Mouse (Mus musculus): ENCODE data around the gene Spesp1. TPM values are rescaled to one million over a fixed set of nuclear protein-coding genes. Genes with fewer than 3 reads are reported as not detected.

Spesp1 gene
- polyA plus RNA-seq, 1 experiment from 2014 or later: not detected

DNA sequence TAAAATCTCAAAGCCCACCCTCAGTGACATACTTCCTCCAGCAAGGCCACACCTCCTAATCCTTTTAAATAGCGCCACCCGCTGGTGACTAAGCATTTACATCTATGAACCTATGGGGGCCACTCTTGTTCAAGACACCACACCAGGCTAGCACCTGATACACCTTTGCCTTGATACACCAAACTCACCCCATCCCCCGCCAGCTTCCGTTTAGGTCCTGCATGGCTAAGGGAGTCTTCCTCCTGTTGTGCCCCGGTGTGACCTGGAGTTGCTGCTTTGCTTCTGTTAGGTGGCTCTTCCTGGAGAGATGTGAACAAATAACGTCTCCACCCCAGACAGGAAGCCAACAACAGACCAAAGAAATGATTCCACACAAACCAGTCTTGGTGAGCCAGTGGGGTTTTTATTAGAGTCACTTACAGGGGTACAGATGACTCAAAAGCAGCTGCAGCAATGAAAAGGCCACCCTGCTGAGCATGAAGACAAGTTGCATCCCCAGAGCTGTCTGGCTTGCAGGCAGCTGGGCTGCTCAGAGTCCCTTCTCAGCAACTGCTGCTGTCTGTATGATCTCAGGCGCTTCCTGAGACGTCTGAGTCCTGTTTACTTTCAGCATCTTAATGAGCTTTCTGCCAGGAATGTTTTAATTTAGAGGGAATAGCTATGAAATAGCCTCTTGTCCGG lies 26.0 kb downstream of the Spesp1 start:
- Histone ChIP-seq H3K27me3 (ENCODE audit: control insufficient read depth, insufficient read depth, low read length) (no peaks in the 10 kb centered on the region), H3K4me1 (ENCODE audit: control insufficient read depth, insufficient read depth, low read length) (no peaks in the 10 kb centered on the region), H3K36me3 (ENCODE audit: control insufficient read depth, insufficient read depth, low read length) (no peaks in the 10 kb centered on the region), H3K9me3 (ENCODE audit: control insufficient read depth, low read length) (no peaks in the 10 kb centered on the region; the same call in 1 of the 2 replicates), H3K27ac (ENCODE audit: low read depth, low read length) (no peak overlapping the region), H3K4me3 (ENCODE audit: low read depth, low read length) (no peak overlapping the region), H3K9ac (ENCODE audit: low read length) (no peak overlapping the region), H3K4me2 (no peak overlapping the region)
- ATAC-seq (ENCODE audit: low FRiP score) (no peak), DNase-seq (ENCODE audit: low spot score, missing footprints) (no peak)
- 68% methylated on average over 9 of the region's 9 CpGs for WGBS

DNA sequence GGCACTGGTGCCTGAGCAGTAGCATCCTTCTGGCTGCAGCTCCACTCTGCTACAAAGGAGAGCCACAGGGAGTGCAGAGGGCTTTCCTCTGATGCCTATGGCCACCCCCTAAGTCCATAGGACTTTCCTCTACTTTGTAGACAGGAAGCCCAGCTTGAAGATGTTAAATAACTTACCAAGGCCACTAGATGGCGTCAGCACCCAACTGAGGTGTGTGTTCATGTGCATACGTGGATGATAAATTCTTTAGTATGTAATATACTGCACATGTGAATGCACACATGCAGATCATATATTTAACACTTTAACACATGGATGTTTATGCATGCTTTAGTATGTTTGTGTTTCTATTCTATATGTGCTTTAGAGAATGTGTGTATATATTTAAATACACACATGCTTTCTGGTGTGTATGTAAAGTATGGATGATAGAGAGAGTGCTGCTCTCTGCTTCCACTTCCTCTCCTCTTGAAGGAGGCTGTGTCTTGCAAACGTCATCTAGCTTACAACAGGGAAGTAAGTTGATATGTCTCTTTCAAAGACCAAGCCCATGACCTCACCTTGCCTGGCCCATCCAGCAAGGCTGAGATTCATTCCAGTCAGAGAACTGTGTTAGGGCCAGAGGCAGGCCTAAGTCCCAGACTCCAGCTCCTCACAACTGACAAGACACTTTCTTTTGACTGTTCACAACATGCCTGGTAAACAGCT lies 28.1 kb downstream of the Spesp1 start:
- Histone ChIP-seq H3K27me3 (ENCODE audit: control insufficient read depth, insufficient read depth, low read length) (no peaks in the 10 kb centered on the region), H3K4me3 (ENCODE audit: low read depth, low read length) (no peak overlapping the region), H3K4me2 (no peak overlapping the region), H3K9me3 (ENCODE audit: control insufficient read depth, low read length) (no peaks in the 10 kb centered on the region), H3K9ac (ENCODE audit: low read length) (no peak overlapping the region), H3K4me1 (ENCODE audit: control insufficient read depth, insufficient read depth, low read length) (no peaks in the 10 kb centered on the region), H3K27ac (ENCODE audit: low read depth, low read length) (no peak overlapping the region), H3K36me3 (ENCODE audit: control insufficient read depth, insufficient read depth, low read length) (no peaks in the 10 kb centered on the region)
- WGBS: 30% methylated on average over 3 of the region's 3 CpGs
- no peak for ATAC-seq (ENCODE audit: low FRiP score)
- DNase-seq (ENCODE audit: low spot score, missing footprints): no peak

GRCm38 (mm10) chr9:62250296-62250695 lies 31.7 kb downstream of the Spesp1 start:
- no peaks in the 10 kb centered on the region for H3K36me3 ChIP-seq (ENCODE audit: control insufficient read depth, insufficient read depth, low read length)
- H3K27me3 ChIP-seq (ENCODE audit: control insufficient read depth, insufficient read depth, low read length): no peaks in the 10 kb centered on the region
- peak; percentile 21 for DNase-seq (ENCODE audit: low spot score, missing footprints)
- no peak for ATAC-seq (ENCODE audit: low FRiP score)
- no peak overlapping the region for H3K27ac ChIP-seq (ENCODE audit: low read depth, low read length)
- no peak overlapping the region for H3K4me3 ChIP-seq (ENCODE audit: low read depth, low read length)
- no peak overlapping the region for H3K4me2 ChIP-seq
- WGBS: 93% methylated on average over 4 of the region's 4 CpGs
- H3K9me3 ChIP-seq (ENCODE audit: control insufficient read depth, low read length): no peaks in the 10 kb centered on the region
- H3K9ac ChIP-seq (ENCODE audit: low read length): no peak overlapping the region
- H3K4me1 ChIP-seq (ENCODE audit: control insufficient read depth, insufficient read depth, low read length): no peaks in the 10 kb centered on the region

- 78% methylated on average over 4 of the region's 4 CpGs for WGBS
- DNase-seq (ENCODE audit: low spot score, missing footprints) (no peak), ATAC-seq (ENCODE audit: low FRiP score) (no peak)
- Histone ChIP-seq H3K4me2 (no peak overlapping the region), H3K4me3 (ENCODE audit: low read depth, low read length) (no peak overlapping the region), H3K27ac (ENCODE audit: low read depth, low read length) (no peak overlapping the region; the same call in 1 of the 2 replicates), H3K27me3 (ENCODE audit: control insufficient read depth, insufficient read depth, low read length) (no peaks in the 10 kb centered on the region), H3K4me1 (ENCODE audit: control insufficient read depth, insufficient read depth, low read length) (no peaks in the 10 kb centered on the region), H3K9me3 (ENCODE audit: control insufficient read depth, low read length) (no peaks in the 10 kb centered on the region), H3K36me3 (ENCODE audit: control insufficient read depth, insufficient read depth, low read length) (no peaks in the 10 kb centered on the region), H3K9ac (ENCODE audit: low read length) (no peak overlapping the region)
These were observed 35.5 kb downstream of the Spesp1 start for GRCm38 (mm10) chr9:62246380-62246942.

GRCm38 (mm10) chr9:62245612-62246379 lies 36.2 kb downstream of the Spesp1 start:
- no peaks in the 10 kb centered on the region for H3K36me3 ChIP-seq (ENCODE audit: control insufficient read depth, insufficient read depth, low read length)
- H3K4me2 ChIP-seq: no peak overlapping the region
- no peaks in the 10 kb centered on the region for H3K4me1 ChIP-seq (ENCODE audit: control insufficient read depth, insufficient read depth, low read length)
- no peak overlapping the region for H3K9ac ChIP-seq (ENCODE audit: low read length)
- H3K27ac ChIP-seq (ENCODE audit: low read depth, low read length): no peak overlapping the region; the same call in 1 of the 2 replicates
- no peaks in the 10 kb centered on the region for H3K9me3 ChIP-seq (ENCODE audit: control insufficient read depth, low read length)
- DNase-seq (ENCODE audit: low spot score, missing footprints): peak; percentile 84
- no peak for ATAC-seq (ENCODE audit: low FRiP score)
- H3K4me3 ChIP-seq (ENCODE audit: low read depth, low read length): no peak overlapping the region
- H3K27me3 ChIP-seq (ENCODE audit: control insufficient read depth, insufficient read depth, low read length): no peaks in the 10 kb centered on the region
- WGBS: 70% methylated on average over 17 of the region's 17 CpGs

DNA sequence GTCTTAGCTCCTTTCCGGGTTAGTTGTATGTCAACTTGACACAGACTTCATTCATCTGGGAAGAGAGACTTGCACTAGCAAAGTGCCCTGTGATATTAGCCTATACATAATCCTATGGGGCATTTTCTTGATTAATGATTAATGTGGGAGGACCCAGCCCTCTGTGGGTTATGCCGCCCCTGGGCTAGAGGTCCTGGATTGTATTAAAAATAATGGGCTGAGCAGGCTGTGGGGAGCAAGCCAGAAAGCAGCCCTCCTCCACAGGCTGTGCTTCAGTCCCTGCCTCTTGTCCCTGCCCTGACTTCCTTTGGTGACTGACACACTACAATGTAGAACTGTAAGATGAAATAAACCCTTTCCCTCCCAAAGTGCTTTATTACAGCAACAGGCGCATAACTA lies 37.4 kb downstream of the Spesp1 start:
- H3K27ac ChIP-seq (ENCODE audit: low read depth, low read length): no peak overlapping the region

DNA sequence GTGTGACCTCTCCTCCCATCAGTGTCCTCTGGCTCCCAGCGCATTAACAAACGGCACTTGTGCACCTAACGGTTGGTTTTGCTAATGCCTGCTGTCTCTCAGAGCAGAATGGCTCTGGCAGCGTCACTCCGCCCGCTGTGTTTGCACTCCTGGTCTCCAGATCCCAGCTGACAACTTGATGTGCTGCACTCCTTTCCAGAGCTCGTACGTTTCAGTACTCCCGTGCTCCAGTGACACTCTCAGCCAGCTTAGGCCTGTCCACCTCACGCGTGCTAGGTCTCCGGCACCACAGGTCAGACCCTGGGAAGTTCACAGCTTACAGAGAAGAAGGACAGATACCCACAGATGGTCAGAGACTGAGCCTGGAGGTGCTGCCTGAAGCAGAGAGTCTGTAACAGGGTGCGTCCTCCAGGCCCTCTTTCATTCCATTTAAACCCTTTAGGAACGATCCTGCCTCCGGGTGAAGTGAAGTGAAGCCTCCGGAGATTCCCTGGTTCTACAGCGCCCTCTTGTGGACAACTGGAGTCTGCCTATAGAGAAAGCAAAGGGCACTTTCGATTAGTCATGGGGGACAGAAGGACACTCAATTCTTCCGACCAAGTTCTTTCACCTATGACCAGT lies 37.9 kb downstream of the Spesp1 start:
- Histone ChIP-seq H3K4me1 (ENCODE audit: control insufficient read depth, insufficient read depth, low read length) (no peaks in the 10 kb centered on the region), H3K4me2 (peak overlapping the region; percentile 22; the same call in 1 of the 2 replicates)

More for the DNA sequence above, 37.4 kb downstream of the Spesp1 start:
- peak; percentile 16; the same call in 1 of the 2 replicates for ATAC-seq (ENCODE audit: low FRiP score)
- Histone ChIP-seq H3K9me3 (ENCODE audit: control insufficient read depth, low read length) (no peaks in the 10 kb centered on the region), H3K4me1 (ENCODE audit: control insufficient read depth, insufficient read depth, low read length) (no peaks in the 10 kb centered on the region), H3K27me3 (ENCODE audit: control insufficient read depth, insufficient read depth, low read length) (no peaks in the 10 kb centered on the region), H3K36me3 (ENCODE audit: control insufficient read depth, insufficient read depth, low read length) (no peaks in the 10 kb centered on the region), H3K4me3 (ENCODE audit: low read depth, low read length) (no peak overlapping the region), H3K9ac (ENCODE audit: low read length) (no peak overlapping the region), H3K4me2 (no peak overlapping the region)
- WGBS: 36% methylated on average over 3 of the region's 3 CpGs
- DNase-seq (ENCODE audit: low spot score, missing footprints): no peak

DNA sequence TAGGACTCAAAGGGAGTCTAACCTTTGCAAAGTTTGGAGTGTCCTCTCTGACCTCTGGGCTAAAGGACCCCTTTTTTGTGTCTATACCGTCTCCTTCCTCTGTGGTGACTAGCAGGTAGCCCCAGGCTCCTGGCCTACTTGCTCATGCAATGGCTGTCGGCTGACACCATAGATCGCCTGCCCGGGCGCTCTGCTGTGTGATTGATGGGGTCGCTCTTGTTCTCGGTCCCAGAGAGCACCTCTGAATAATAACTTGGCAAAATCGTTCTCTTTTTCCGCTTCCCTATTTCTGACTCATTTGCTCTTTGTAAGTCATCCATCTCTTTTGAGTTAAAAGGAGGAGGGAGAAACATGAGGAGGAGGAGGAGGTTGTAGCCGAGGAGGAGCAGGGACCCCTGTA lies 42.0 kb downstream of the Spesp1 start:
- 91% methylated on average over 10 of the region's 10 CpGs for WGBS
- H3K4me1 ChIP-seq (ENCODE audit: control insufficient read depth, insufficient read depth, low read length): 0 out of 2 replicates have a peak, but pooled peaks cover 4% of the 10 kb centered on the region
- DNase-seq (ENCODE audit: low spot score, missing footprints): peak; percentile 56

More for the DNA sequence above, 37.9 kb downstream of the Spesp1 start:
- no peaks in the 10 kb centered on the region for H3K9me3 ChIP-seq (ENCODE audit: control insufficient read depth, low read length)
- H3K36me3 ChIP-seq (ENCODE audit: control insufficient read depth, insufficient read depth, low read length): no peaks in the 10 kb centered on the region
- ATAC-seq (ENCODE audit: low FRiP score) (peak; percentile 63), DNase-seq (ENCODE audit: low spot score, missing footprints) (peak; percentile 97)
- WGBS: 27% methylated on average over 19 of the region's 19 CpGs
- H3K27ac ChIP-seq (ENCODE audit: low read depth, low read length): no peak overlapping the region
- H3K27me3 ChIP-seq (ENCODE audit: control insufficient read depth, insufficient read depth, low read length): no peaks in the 10 kb centered on the region
- no peak overlapping the region for H3K4me3 ChIP-seq (ENCODE audit: low read depth, low read length)
- H3K9ac ChIP-seq (ENCODE audit: low read length): no peak overlapping the region; the same call in 1 of the 2 replicates

More for the DNA sequence above, 42.0 kb downstream of the Spesp1 start:
- H3K27me3 ChIP-seq (ENCODE audit: control insufficient read depth, insufficient read depth, low read length): no peaks in the 10 kb centered on the region
- ATAC-seq (ENCODE audit: low FRiP score): no peak
- no peaks in the 10 kb centered on the region for H3K9me3 ChIP-seq (ENCODE audit: control insufficient read depth, low read length)
- no peak overlapping the region for H3K4me3 ChIP-seq (ENCODE audit: low read depth, low read length)
- no peak overlapping the region for H3K9ac ChIP-seq (ENCODE audit: low read length)
- no peak overlapping the region for H3K27ac ChIP-seq (ENCODE audit: low read depth, low read length)
- no peaks in the 10 kb centered on the region for H3K36me3 ChIP-seq (ENCODE audit: control insufficient read depth, insufficient read depth, low read length)
- H3K4me2 ChIP-seq: no peak overlapping the region
